Mouse (Mus musculus) hindbrain, embryonic 14.5 days (tissue): ENCODE results near the gene Slc35e3. TPM values are rescaled to one million over a fixed set of nuclear protein-coding genes. Genes with fewer than 3 reads are reported as not detected.

Experiments used
- ATAC-seq: fragments of 200-750 bp; cut with Nextera tagmentation; 2 replicates; pipeline ENCODE4 v1.8.0; 2017; ENCODE audit warnings: moderate number of reproducible peaks, mild to moderate bottlenecking, moderate TSS enrichment, moderate library complexity; ENCODE audit not compliant: low FRiP score
- DNase-seq: peaks from one replicate; pipeline ENCODE4 v3.0.0-alpha.2; 2015; ENCODE audit warnings: low spot score
- H3K27ac ChIP-seq: fragments of 300-500 bp; sonication (generic); 2 replicates; pipeline ENCODE4 v1.5.1; 2014; ENCODE audit warnings: mild to moderate bottlenecking, moderate library complexity
- H3K27me3 ChIP-seq: fragments of 300-500 bp; sonication (generic); 2 replicates; pipeline ENCODE4 v1.6.1; 2014; ENCODE audit warnings: mild to moderate bottlenecking, low read length, mixed read lengths; ENCODE audit not compliant: control insufficient read depth, insufficient read depth
- H3K36me3 ChIP-seq: fragments of 300-500 bp; sonication (generic); replicated peaks from 2 replicates; pipeline ENCODE4 v1.6.1; 2014; ENCODE audit not compliant: control insufficient read depth, insufficient read depth
- H3K4me1 ChIP-seq: fragments of 300-500 bp; sonication (generic); replicated peaks from 2 replicates; pipeline ENCODE4 v1.6.1; 2014; ENCODE audit warnings: antibody characterized with exemption, low read length, mixed read lengths; ENCODE audit not compliant: control insufficient read depth, insufficient read depth
- H3K4me2 ChIP-seq: fragments of 300-500 bp; sonication (generic); replicated peaks from 2 replicates; pipeline ENCODE4 v1.6.1; 2014; ENCODE audit warnings: mild to moderate bottlenecking, moderate library complexity
- H3K4me3 ChIP-seq: fragments of 300-500 bp; sonication (generic); replicated peaks from 2 replicates; pipeline ENCODE4 v1.5.1; 2014; ENCODE audit warnings: mild to moderate bottlenecking, low read length
- H3K9ac ChIP-seq: fragments of 300-500 bp; sonication (generic); 2 replicates; pipeline ENCODE4 v1.6.1; 2014
- H3K9me3 ChIP-seq: fragments of 300-500 bp; sonication (generic); 2 replicates; pipeline ENCODE4 v1.6.1; 2016; ENCODE audit warnings: low read length; ENCODE audit not compliant: control insufficient read depth
- WGBS: fragments of 180-500 bp; shearing (Covaris S2); extraction: QIAGEN DNeasy Blood & Tissue Kit; methylation state at CpG from one replicate; pipeline ENCODE4 v1.1.7; 2014; 5-methylcytosine and 5-hydroxymethylcytosine counted together
- polyA plus RNA-seq: library from polyadenylated mRNA; unstranded; fragments of >200 nt; fragmentation: Nextera tagmentation; extraction: Ambion mirVana; gene quantifications from 2 replicates; pipeline ENCODE4 v1.2.1, GENCODE M21; 2014

The Slc35e3 gene
- polyA plus RNA-seq, 1 experiment from 2014 or later: 24.8 TPM

- no peak overlapping the region for H3K9ac ChIP-seq
- H3K4me3 ChIP-seq: no peak overlapping the region
- H3K4me2 ChIP-seq: no peak overlapping the region
- no peaks in the 10 kb centered on the region for H3K27me3 ChIP-seq
- no peaks in the 10 kb centered on the region for H3K9me3 ChIP-seq
- ATAC-seq (no peak), DNase-seq (no peak)
- no peaks in the 10 kb centered on the region for H3K36me3 ChIP-seq
- no peak overlapping the region for H3K27ac ChIP-seq
- WGBS: 94% methylated on average over 8 of the region's 8 CpGs
- peaks cover 10% of the 10 kb centered on the region for H3K4me1 ChIP-seq
Observed at GRCm38 (mm10) chr10:117713466-117713865, 32.7 kb downstream of the Slc35e3 start.

DNA sequence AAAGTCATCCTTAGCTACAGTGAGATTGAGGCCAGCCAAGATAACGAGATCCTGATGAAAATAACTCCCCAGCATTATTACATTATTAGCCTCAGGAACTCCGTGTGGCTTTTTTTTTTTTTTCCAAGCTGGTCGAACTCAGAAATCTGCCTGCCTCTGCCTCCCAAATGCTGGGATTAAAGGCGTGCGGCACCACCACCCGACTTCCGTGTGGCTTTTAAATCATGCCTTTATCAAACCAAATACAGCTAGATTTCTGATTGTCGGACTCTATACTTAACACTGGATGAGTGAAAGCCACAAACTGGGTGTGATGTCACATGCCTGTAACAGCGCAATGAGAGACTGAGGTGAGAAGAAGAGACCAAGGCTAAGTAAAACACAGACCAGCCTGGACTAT, 33.3 kb downstream of the Slc35e3 start:
- H3K36me3 ChIP-seq: peaks cover 3% of the 10 kb centered on the region; the same call in 1 of the 2 replicates
- no peaks in the 10 kb centered on the region for H3K27me3 ChIP-seq
- 93% methylated on average over 9 of the region's 9 CpGs for WGBS
- H3K9ac ChIP-seq: no peak overlapping the region
- H3K9me3 ChIP-seq: no peaks in the 10 kb centered on the region
- no peak overlapping the region for H3K27ac ChIP-seq
- ATAC-seq (no peak), DNase-seq (no peak)
- H3K4me2 ChIP-seq: no peak overlapping the region
- peaks cover 10% of the 10 kb centered on the region for H3K4me1 ChIP-seq
- no peak overlapping the region for H3K4me3 ChIP-seq

DNA sequence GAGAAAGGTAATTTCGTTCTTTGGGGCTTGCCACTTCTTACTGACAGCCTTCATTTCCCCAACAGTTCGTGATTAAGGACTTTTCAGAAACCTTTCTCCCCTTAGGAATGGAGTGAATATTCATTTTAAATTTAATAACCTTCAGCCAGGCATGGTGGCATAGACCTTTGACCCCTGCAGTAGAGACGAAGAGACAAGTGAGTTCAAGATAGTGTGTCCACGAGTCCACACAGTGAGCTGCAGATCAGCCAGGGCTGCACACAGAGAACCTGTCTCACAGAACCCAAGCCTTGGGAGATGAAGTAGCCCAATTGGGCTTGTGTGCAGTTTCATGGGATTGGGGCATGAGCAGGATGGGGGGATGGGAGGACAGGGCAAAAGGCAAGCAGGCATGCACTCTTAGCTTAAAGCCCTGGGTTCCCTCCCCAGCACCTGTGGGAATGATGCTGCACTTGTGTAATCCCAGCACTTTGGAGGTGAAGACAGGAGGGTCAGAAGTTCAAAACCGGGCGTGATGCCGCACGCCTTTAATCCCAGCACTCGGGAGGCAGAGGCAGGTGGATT, 33.9 kb downstream of the Slc35e3 start:
- no peak overlapping the region for H3K9ac ChIP-seq
- no peak for ATAC-seq
- H3K36me3 ChIP-seq: peaks cover 9% of the 10 kb centered on the region
- 90% methylated on average over 9 of the region's 9 CpGs for WGBS
- peaks cover 10% of the 10 kb centered on the region for H3K4me1 ChIP-seq
- no peaks in the 10 kb centered on the region for H3K27me3 ChIP-seq
- no peak overlapping the region for H3K4me3 ChIP-seq
- H3K4me2 ChIP-seq: no peak overlapping the region
- H3K9me3 ChIP-seq: no peaks in the 10 kb centered on the region
- H3K27ac ChIP-seq: no peak overlapping the region
- DNase-seq: no peak

DNA sequence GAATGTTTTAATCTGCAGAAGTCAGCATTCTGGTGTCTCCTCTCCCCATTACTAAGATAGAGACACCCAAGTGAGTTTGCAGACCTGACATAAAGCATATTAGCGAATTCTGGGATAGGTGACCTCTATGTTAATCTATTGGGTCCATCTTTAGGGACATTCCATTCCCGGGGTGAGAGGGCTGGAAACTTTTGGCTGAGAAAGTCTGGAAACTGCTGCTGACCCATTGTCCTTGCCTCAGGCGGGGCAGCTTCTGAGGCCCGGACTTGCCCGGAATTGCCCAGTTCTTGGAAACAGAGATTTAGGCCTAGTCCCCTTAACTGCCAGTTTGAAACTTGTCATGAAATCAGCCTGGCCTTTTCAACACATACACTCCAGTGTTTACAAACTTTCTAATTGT, 34.8 kb downstream of the Slc35e3 start:
- WGBS: 73% methylated on average over 5 of the region's 5 CpGs
- H3K9ac ChIP-seq: peak overlapping the region; percentile 100

GRCm38 (mm10) chr10:117710604-117711141, 35.5 kb downstream of the Slc35e3 start, which contains the start of gene Mdm2:
Gene Mdm2 (minus strand): TSS chr10:117710758.
- ATAC-seq: peak; percentile 94
- H3K9ac ChIP-seq: peak within 1 kb of the TSS; percentile 100
- H3K4me1 ChIP-seq: peaks cover 13% of the 10 kb centered on the region
- H3K27me3 ChIP-seq: no peaks in the 10 kb centered on the region
- peak within 1 kb of the TSS; percentile 81 for H3K4me2 ChIP-seq
- DNase-seq: peak; percentile 98
- H3K27ac ChIP-seq: peak within 1 kb of the TSS; percentile 100
- no peaks in the 10 kb centered on the region for H3K9me3 ChIP-seq
- under 1% methylated on average over 52 of the region's 52 CpGs for WGBS
- H3K36me3 ChIP-seq: peaks cover 23% of the 10 kb centered on the region
- peak within 1 kb of the TSS; percentile 96 for H3K4me3 ChIP-seq

More for the DNA sequence above, 34.8 kb downstream of the Slc35e3 start:
- H3K9me3 ChIP-seq: no peaks in the 10 kb centered on the region
- no peak overlapping the region for H3K27ac ChIP-seq
- H3K36me3 ChIP-seq: peaks cover 17% of the 10 kb centered on the region
- peak overlapping the region; percentile 96 for H3K4me3 ChIP-seq
- H3K27me3 ChIP-seq: no peaks in the 10 kb centered on the region
- ATAC-seq (no peak; the same call in 1 of the 2 replicates), DNase-seq (no peak)
- H3K4me1 ChIP-seq: peaks cover 13% of the 10 kb centered on the region
- H3K4me2 ChIP-seq: peak overlapping the region; percentile 64

DNA sequence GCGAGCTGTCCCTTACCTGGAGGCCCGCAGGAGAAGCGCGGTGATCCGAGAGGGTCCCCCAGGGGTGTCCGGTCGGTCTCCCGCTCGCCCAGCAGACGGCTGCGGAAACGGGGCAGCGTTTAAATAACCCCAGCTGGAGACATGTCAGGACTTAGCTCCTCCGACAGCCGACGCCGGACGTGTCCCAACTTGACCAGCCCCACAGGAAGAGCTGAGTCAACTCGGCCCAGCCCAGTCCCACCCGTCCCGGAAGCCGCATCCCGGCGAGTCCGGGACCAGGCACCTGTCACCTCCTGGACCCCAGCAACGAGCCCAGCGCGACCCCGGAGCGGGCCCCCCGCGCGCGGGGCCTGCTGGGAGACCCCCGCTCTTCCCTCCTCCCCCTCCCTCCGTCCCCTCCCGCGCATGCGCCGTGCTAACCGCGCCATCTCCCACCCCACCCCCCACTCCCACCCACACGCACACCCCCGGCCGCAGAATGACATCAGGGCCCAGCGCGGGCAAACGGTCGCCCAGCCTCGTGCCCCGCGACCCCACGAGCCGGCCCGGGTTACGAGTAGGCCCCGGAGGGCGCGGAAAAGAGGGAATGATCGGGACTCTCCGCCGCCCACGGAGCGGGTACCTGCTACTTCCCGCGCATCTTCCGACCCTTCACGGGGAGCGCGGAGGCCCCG, 36.1 kb downstream of the Slc35e3 start:
- Histone ChIP-seq H3K4me1 (peaks cover 13% of the 10 kb centered on the region), H3K27me3 (no peaks in the 10 kb centered on the region), H3K4me2 (peak overlapping the region; percentile 81), H3K9ac (peak overlapping the region; percentile 100), H3K4me3 (peak overlapping the region; percentile 96), H3K27ac (peak overlapping the region; percentile 100), H3K36me3 (peaks cover 29% of the 10 kb centered on the region), H3K9me3 (no peaks in the 10 kb centered on the region)
- peak; percentile 72 for ATAC-seq
- 1% methylated on average over 59 of the region's 71 CpGs for WGBS
- DNase-seq: peak; percentile 81

DNA sequence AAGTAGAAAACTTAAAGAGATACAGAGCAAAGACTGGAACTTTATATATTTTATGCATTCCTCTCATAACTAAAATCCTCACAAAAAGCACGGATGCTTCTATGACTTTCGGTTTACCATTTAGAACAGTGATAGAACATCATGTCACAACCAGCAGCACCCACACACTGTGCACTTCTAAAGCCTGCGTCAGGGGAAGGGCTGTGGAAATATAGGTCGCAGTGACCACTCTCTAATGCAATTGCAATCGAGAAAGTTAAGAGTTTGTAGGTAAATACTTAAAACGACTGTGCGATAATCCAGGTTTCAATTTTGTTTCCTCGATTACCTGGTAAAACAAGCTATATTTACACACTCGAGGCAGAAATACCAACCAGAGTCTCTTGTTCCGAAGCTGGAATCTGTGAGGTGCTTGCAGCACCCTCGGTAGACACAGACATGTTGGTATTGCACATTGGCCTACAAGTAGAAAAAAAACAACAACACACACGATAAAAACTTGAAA, 36.8 kb downstream of the Slc35e3 start:
- peak overlapping the region; percentile 81 for H3K4me2 ChIP-seq
- ATAC-seq (no peak), DNase-seq (no peak)
- peaks cover 36% of the 10 kb centered on the region for H3K36me3 ChIP-seq
- peak overlapping the region; percentile 96 for H3K4me3 ChIP-seq
- WGBS: 56% methylated on average over 12 of the region's 12 CpGs
- H3K27ac ChIP-seq: no peak overlapping the region
- peaks cover 13% of the 10 kb centered on the region for H3K4me1 ChIP-seq
- H3K9me3 ChIP-seq: no peaks in the 10 kb centered on the region
- peak overlapping the region; percentile 100 for H3K9ac ChIP-seq
- H3K27me3 ChIP-seq: no peaks in the 10 kb centered on the region

- Histone ChIP-seq H3K36me3 (peaks cover 41% of the 10 kb centered on the region), H3K27ac (no peak overlapping the region), H3K9me3 (no peaks in the 10 kb centered on the region), H3K9ac (peak overlapping the region; percentile 14; the same call in 1 of the 2 replicates), H3K4me3 (peak overlapping the region; percentile 96), H3K4me1 (peaks cover 13% of the 10 kb centered on the region), H3K27me3 (no peaks in the 10 kb centered on the region), H3K4me2 (peak overlapping the region; percentile 81)
- WGBS: 83% methylated on average over 9 of the region's 9 CpGs
- ATAC-seq (no peak), DNase-seq (no peak)
Observed at GRCm38 (mm10) chr10:117708856-117709255, 37.3 kb downstream of the Slc35e3 start.

DNA sequence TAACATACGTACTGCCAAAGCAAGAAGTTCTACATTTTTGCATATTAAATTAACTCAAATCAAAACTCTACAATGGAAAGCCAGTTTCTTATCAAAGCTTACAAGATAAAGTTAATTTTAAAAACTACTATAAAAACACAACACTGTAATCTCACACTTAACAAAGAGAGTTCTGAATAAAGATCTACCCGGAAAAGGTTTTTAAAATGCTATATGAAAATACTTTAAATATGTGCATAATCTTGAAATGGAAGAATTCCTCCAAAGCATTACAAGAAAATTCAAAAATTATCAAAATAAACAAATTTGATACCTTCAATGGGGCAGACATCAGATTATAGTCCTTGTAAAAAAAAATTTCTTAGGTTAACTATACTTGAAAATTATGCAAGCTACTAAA, 37.8 kb downstream of the Slc35e3 start:
- no peaks in the 10 kb centered on the region for H3K27me3 ChIP-seq
- H3K9me3 ChIP-seq: no peaks in the 10 kb centered on the region
- DNase-seq (no peak), ATAC-seq (no peak)
- peaks cover 13% of the 10 kb centered on the region for H3K4me1 ChIP-seq
- H3K4me3 ChIP-seq: no peak overlapping the region
- H3K27ac ChIP-seq: no peak overlapping the region
- no peak overlapping the region for H3K9ac ChIP-seq
- peaks cover 46% of the 10 kb centered on the region for H3K36me3 ChIP-seq
- 96% methylated on average over 2 of the region's 2 CpGs for WGBS
- H3K4me2 ChIP-seq: peak overlapping the region; percentile 81
